Mouse (Mus musculus): ENCODE measurements around the gene Eppin.

The Eppin gene

GRCm38 (mm10) chr2:164558991-164559645 is 34.3 kb downstream of the Eppin start:
- DNase-seq: no peak

DNA sequence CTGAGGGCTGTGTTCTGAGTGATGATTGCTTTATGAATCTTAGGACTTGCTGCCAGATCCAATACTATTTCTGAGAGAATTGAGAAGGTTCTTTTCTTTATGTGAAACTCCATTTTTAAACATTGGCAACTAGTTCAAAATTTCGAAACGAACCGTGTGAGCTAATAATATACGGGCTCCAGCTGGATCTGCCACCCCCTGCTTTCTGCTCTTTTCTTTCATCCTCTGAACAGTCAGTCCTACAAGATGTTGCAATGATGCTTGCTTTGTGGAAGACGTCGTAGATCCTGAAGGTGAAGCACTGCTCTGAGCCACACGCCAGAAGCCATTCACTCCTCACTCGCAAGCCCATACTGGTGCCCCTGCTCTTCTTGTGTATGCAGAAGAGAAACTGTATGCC is 35.0 kb downstream of the Eppin start:
- no peak for DNase-seq

GRCm38 (mm10) chr2:164551502-164551901 is 41.9 kb downstream of the Eppin start:
- DNase-seq: no peak

GRCm38 (mm10) chr2:164550895-164551269 is 42.5 kb downstream of the Eppin start:
- no peak for DNase-seq

DNA sequence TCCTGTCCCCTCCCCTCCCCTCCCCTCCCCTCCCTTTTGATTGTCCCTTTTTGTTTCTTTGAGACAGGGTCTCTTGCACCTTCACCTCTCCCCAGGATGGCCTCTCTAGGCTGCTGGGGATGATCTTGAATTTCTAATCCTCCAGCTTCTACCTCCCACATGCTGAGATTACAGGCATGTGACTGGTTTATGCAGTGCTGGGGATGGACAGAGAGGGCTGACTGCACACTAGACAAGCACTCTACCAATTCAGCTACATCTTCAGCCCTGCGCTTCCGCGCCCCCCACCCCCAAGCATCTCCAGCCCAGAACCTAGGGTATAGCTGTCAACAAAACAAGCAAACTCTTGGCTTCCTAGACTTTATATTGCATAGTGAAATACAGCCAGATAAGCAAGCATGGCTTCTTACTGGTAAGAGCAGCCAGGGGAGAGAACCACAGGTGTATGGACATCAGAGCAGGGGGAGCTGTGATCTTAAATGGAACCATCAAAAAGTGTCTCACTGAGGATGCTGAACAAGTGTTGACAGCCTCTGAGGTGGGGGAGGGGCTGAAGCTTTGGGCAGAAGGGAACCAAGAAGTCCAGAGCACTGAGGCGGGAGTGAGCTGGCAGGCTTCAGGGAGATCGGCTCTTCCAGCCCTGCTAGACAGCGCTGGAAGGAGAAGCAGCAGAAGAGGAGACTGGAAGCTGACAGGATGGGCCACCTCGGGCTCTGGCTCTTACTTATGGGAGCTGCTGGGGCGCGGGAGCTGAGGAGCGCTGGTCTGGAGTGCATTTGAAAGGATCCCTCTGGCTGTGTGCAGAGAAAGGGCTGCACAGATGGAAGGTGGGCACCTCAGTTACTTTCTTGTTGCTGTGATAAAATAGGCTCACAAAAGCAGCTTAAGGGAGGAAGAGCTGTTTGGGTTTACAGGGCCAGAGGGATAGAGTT is 43.2 kb downstream of the Eppin start:
- DNase-seq: no peak

- DNase-seq: no peak
Measured at GRCm38 (mm10) chr2:164549338-164549737, 44.1 kb downstream of the Eppin start.

DNA sequence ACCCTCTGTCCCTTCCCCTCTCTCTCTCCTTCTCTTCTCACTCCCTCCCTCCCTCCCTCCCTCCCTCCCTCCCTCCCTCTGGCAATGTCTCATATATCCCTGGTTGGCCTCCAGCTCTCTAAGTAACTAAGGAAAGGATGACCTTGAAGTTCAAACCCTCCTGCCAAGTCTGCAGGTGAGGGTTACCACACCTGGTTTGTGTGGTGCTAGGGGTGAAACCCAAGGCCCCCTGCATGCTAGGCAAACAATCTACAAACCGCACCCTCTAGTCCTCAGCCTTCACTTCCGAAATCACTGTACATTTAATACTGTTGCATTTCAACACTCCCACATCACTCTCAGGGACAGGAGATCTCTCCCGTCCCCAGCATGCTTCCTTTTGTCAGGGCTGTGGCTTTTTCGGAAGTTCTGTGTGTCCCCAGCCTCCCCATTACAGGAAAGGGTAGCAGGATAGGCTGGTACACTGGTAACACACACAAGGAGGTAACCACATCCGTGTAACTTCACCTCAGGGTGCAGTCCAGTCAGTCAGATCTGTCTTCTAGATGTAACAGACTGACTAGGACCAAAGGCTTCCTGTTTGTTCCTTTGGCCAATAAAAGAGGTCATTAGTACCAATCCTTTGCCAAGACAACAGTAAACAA is 48.8 kb downstream of the Eppin start:
- no peak for DNase-seq

DNA sequence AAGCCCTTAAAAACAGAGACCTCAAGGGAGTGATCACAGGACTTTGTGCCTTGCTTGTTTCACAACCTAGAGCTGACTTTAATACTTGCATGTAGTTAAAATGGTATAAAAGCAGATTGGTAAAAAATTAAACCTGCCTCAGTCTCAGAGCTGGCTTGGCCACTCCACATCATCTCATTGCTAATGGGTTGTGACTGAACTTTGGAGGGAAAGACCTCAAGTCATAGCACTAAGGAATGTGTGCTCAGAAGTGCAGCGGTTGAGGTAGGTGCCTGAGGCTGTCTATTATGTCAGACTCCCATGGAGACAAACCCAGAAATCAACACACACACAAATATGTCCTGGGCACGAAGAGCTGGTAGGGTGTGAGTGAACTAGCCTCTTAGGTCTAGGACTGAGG is 49.6 kb downstream of the Eppin start:
- peak; percentile 55 to 76 for DNase-seq

GRCm38 (mm10) chr2:164542598-164542997 is 50.8 kb downstream of the Eppin start:
- peak in 1 of 2 experiments; percentile 58 for DNase-seq

GRCm38 (mm10) chr2:164542132-164542531 is 51.3 kb downstream of the Eppin start:
- DNase-seq: no peak

- DNase-seq: no peak
Measured at GRCm38 (mm10) chr2:164540652-164541427, 52.6 kb downstream of the Eppin start.
